Mouse (Mus musculus): ENCODE measurements around the gene Gpt2. TPM values are rescaled to one million over a fixed set of nuclear protein-coding genes. Genes with fewer than 3 reads are reported as not detected.

Gpt2 gene
- polyA plus RNA-seq, 1 experiment from 2014 or later, result 32.7 TPM

DNA sequence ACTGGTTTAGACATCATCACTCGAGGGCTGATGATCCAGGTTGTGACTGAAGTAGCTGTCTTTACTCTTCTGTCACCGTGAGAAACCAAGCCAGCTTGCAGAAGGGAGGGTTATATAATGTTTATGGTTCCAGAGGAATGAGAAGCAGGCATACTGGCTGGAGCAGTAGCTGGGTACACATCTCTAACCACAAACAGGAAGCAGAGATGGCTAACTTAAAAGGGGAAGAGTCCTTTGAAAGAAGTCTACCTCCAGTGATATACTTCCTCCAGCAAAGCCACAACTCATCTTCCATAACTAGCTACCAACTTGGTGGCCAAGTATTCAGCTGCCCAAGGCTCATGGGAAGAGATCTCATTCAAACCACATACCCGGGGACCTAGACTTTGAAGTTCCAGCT, 39.1 kb downstream of the Gpt2 start:
- WGBS, result 80% methylated on average over 3 of the region's 3 CpGs
- TF ChIP-seq EP300 (optimal IDR thresholded peaks at IDR 0.05) (no peak), CTCF (IDR thresholded peaks at IDR 0.05; ENCODE audit: low read depth) (no peak)
- H3K4me2 ChIP-seq (replicated peaks; ENCODE audit: low read depth), result no peak overlapping the region
- ATAC-seq (ENCODE audit: low FRiP score, low TSS enrichment) (no peak), DNase-seq (ENCODE audit: low spot score) (no peak)
- H3K27me3 ChIP-seq (ENCODE audit: control insufficient read depth, insufficient read depth, low read length), result no peaks in the 10 kb centered on the region
- H3K36me3 ChIP-seq (ENCODE audit: control insufficient read depth, insufficient read depth, low read length), result peaks cover 2% of the 10 kb centered on the region
- H3K4me1 ChIP-seq (replicated peaks; ENCODE audit: control insufficient read depth, insufficient read depth), result no peaks in the 10 kb centered on the region
- H3K27ac ChIP-seq (replicated peaks), result no peak overlapping the region
- H3K9me3 ChIP-seq (ENCODE audit: control insufficient read depth, low read length), result no peaks in the 10 kb centered on the region
- no peak overlapping the region for H3K4me3 ChIP-seq (ENCODE audit: low read depth, low read length)
- H3K9ac ChIP-seq (ENCODE audit: low read length), result no peak overlapping the region

DNA sequence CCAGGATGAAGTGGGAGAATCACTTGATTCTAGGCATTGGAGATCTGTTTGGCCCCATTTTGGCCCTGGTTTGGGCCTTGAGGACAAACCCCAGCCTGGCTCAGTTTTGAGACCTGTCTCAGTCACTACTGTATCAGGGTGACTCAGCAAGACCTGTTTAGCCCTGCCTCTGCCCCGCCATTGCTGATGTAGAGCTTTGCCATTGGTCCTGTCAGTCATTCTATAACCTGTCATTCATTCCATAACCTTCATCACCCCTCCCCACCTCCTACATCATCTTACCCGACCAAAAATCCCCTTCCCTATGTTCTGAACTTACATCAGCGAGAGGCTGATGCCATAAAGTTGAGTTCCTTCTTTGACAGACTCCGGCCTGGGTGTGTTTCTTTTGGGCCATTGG, 40.5 kb downstream of the Gpt2 start:
- Histone ChIP-seq H3K27me3 (ENCODE audit: control insufficient read depth, insufficient read depth, low read length) (no peaks in the 10 kb centered on the region), H3K4me1 (replicated peaks; ENCODE audit: control insufficient read depth, insufficient read depth) (no peaks in the 10 kb centered on the region), H3K9ac (ENCODE audit: low read length) (no peak overlapping the region), H3K27ac (replicated peaks) (peak overlapping the region; percentile 70; the same call in 1 of the 2 replicates), H3K4me3 (ENCODE audit: low read depth, low read length) (no peak overlapping the region), H3K9me3 (ENCODE audit: control insufficient read depth, low read length) (no peaks in the 10 kb centered on the region), H3K36me3 (ENCODE audit: control insufficient read depth, insufficient read depth, low read length) (peaks cover 3% of the 10 kb centered on the region), H3K4me2 (replicated peaks; ENCODE audit: low read depth) (no peak overlapping the region)
- 89% methylated on average over 4 of the region's 4 CpGs for WGBS
- no peak for TF ChIP-seq CTCF (IDR thresholded peaks at IDR 0.05; ENCODE audit: low read depth)
- no peak for TF ChIP-seq EP300 (optimal IDR thresholded peaks at IDR 0.05)
- DNase-seq (ENCODE audit: low spot score), result no peak
- no peak for ATAC-seq (ENCODE audit: low FRiP score, low TSS enrichment)

DNA sequence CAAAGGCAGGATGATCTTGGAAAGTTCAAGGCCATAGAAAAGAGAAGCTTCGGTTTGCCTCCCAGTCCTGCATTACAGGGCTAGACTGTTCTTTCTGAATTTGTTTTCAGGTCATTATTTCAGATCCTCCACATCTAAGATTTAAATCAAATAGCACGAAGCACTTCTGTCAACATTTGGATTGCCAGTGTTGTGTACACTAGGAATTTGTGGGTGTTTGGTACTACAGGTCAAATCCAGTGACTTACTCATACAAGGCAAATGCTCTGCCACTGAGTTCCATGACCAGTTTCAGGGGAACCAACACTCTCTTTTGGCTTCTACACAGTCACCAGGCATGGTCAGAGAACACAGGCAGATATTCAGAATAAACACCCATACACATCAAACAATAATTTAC, 41.1 kb downstream of the Gpt2 start:
- DNase-seq (ENCODE audit: low spot score), result no peak
- Histone ChIP-seq H3K4me1 (replicated peaks; ENCODE audit: control insufficient read depth, insufficient read depth) (no peaks in the 10 kb centered on the region), H3K9ac (ENCODE audit: low read length) (no peak overlapping the region), H3K27me3 (ENCODE audit: control insufficient read depth, insufficient read depth, low read length) (no peaks in the 10 kb centered on the region), H3K4me2 (replicated peaks; ENCODE audit: low read depth) (no peak overlapping the region), H3K9me3 (ENCODE audit: control insufficient read depth, low read length) (no peaks in the 10 kb centered on the region), H3K36me3 (ENCODE audit: control insufficient read depth, insufficient read depth, low read length) (peaks cover 5% of the 10 kb centered on the region), H3K4me3 (ENCODE audit: low read depth, low read length) (no peak overlapping the region), H3K27ac (replicated peaks) (peak overlapping the region; percentile 70)
- 56% methylated on average over 2 of the region's 2 CpGs for WGBS
- TF ChIP-seq EP300 (optimal IDR thresholded peaks at IDR 0.05) (no peak), CTCF (IDR thresholded peaks at IDR 0.05; ENCODE audit: low read depth) (no peak)
- ATAC-seq (ENCODE audit: low FRiP score, low TSS enrichment), result no peak

DNA sequence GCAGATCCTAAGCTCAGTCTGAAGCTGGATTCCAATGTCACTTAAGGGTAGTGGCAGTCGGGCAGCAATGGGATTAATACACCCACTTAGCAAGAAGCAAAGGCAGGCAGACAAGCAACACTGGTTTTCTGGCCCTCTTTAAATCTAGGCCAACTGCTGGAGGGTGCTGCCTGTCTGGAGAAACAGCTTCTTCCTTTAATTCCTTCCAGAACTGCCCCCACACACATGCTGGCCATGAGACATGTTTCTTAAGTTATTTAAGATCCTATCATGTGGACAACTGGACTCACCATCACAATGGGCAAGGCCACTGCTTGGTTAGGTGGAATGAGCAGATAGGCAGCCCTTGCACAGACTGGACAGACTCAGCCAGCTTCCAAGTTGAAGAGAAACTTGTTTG, 41.8 kb downstream of the Gpt2 start:
- H3K4me1 ChIP-seq (replicated peaks; ENCODE audit: control insufficient read depth, insufficient read depth), result no peaks in the 10 kb centered on the region
- TF ChIP-seq EP300 (optimal IDR thresholded peaks at IDR 0.05) (no peak), CTCF (IDR thresholded peaks at IDR 0.05; ENCODE audit: low read depth) (no peak)
- no peaks in the 10 kb centered on the region for H3K27me3 ChIP-seq (ENCODE audit: control insufficient read depth, insufficient read depth, low read length)
- no peak overlapping the region for H3K27ac ChIP-seq (replicated peaks)
- no peak for DNase-seq (ENCODE audit: low spot score)
- no peak for ATAC-seq (ENCODE audit: low FRiP score, low TSS enrichment)
- no peaks in the 10 kb centered on the region for H3K9me3 ChIP-seq (ENCODE audit: control insufficient read depth, low read length)
- H3K9ac ChIP-seq (ENCODE audit: low read length), result no peak overlapping the region
- H3K4me2 ChIP-seq (replicated peaks; ENCODE audit: low read depth), result no peak overlapping the region
- H3K4me3 ChIP-seq (ENCODE audit: low read depth, low read length), result no peak overlapping the region
- H3K36me3 ChIP-seq (ENCODE audit: control insufficient read depth, insufficient read depth, low read length), result peaks cover 9% of the 10 kb centered on the region
- WGBS, result 64% methylated on average over 1 of the region's 1 CpGs

DNA sequence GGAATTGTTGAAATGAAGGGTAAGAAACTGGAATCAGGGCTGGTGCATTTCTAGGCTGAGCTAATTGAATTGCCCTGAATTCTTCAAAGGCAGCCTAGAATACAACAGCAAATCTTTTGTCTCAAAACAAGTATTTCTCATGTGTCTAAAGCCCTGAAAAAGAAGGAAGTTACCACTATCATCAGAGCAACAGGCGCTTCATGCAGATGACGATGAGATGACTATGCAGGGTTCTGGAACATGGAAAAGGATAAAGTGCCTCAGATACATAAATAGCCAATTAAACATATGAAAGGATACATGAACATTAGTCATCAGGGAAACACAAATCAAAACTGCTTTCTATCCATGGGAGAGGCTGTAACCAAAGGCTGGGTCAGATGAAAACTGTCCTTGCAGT, 44.0 kb downstream of the Gpt2 start:
- 90% methylated on average over 2 of the region's 2 CpGs for WGBS
- H3K27ac ChIP-seq (replicated peaks), result no peak overlapping the region
- peaks cover 9% of the 10 kb centered on the region for H3K36me3 ChIP-seq (ENCODE audit: control insufficient read depth, insufficient read depth, low read length)
- H3K4me1 ChIP-seq (replicated peaks; ENCODE audit: control insufficient read depth, insufficient read depth), result no peaks in the 10 kb centered on the region
- ATAC-seq (ENCODE audit: low FRiP score, low TSS enrichment) (no peak), DNase-seq (ENCODE audit: low spot score) (no peak)
- H3K9me3 ChIP-seq (ENCODE audit: control insufficient read depth, low read length), result no peaks in the 10 kb centered on the region
- H3K9ac ChIP-seq (ENCODE audit: low read length), result no peak overlapping the region
- H3K4me2 ChIP-seq (replicated peaks; ENCODE audit: low read depth), result no peak overlapping the region
- TF ChIP-seq EP300 (optimal IDR thresholded peaks at IDR 0.05) (no peak), CTCF (IDR thresholded peaks at IDR 0.05; ENCODE audit: low read depth) (no peak)
- no peaks in the 10 kb centered on the region for H3K27me3 ChIP-seq (ENCODE audit: control insufficient read depth, insufficient read depth, low read length)
- H3K4me3 ChIP-seq (ENCODE audit: low read depth, low read length), result no peak overlapping the region

DNA sequence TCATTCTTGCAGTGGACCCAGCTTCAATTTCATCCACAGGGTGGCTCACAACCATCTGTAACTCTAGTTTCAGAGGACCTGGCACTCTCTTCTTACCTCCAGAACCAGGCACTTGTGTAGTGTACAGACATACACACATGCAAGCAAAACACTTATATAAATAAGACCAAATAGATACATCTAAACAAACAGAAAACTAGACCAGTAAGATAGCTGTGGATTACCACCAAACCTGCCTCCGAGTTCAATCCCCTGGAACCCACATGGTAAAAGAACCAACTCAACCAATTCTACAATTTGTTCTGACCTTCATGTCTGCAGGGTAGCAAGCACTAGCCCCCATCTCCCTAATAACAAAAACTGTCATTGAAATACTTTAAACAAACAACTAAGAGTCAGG, 59.6 kb downstream of the Gpt2 start:
- Histone ChIP-seq H3K4me2 (replicated peaks; ENCODE audit: low read depth) (no peak overlapping the region), H3K9ac (ENCODE audit: low read length) (no peak overlapping the region), H3K4me1 (replicated peaks; ENCODE audit: control insufficient read depth, insufficient read depth) (no peaks in the 10 kb centered on the region), H3K36me3 (ENCODE audit: control insufficient read depth, insufficient read depth, low read length) (peaks cover 8% of the 10 kb centered on the region), H3K9me3 (ENCODE audit: control insufficient read depth, low read length) (no peaks in the 10 kb centered on the region), H3K4me3 (ENCODE audit: low read depth, low read length) (no peak overlapping the region), H3K27ac (replicated peaks) (no peak overlapping the region), H3K27me3 (ENCODE audit: control insufficient read depth, insufficient read depth, low read length) (no peaks in the 10 kb centered on the region)
- ATAC-seq (ENCODE audit: low FRiP score, low TSS enrichment) (no peak), DNase-seq (ENCODE audit: low spot score) (no peak)
- TF ChIP-seq EP300 (optimal IDR thresholded peaks at IDR 0.05) (no peak), CTCF (IDR thresholded peaks at IDR 0.05; ENCODE audit: low read depth) (no peak)
- WGBS, result 86% methylated on average over 1 of the region's 1 CpGs
